Mouse (Mus musculus) layer of hippocampus, postnatal 36 days (tissue): ENCODE results near the gene Rpl36. TPM values are rescaled to one million over a fixed set of nuclear protein-coding genes. Genes with fewer than 3 reads are reported as not detected.
A peak's percentile ranks its signal among the peaks of the same experiment; 100 is the strongest.

ENCODE experiments used
- DNase-seq, 2 experiments: peaks; one replicate each; pipeline ENCODE4 v3.0.0; 2022
- total RNA-seq, 2 experiments: library from RNA; stranded (reverse); gene quantifications; 2 replicates each; pipeline ENCODE4 v1.2.3; 2021

Gene Rpl36
- total RNA-seq, result 100 to 1,000 TPM; 358 to 400 TPM

- DNase-seq, result peak; percentile 95 to 96
Observed at GRCm38 (mm10) chr17:56613236-56613844, at the start of gene Rpl36. Gene Rpl36 (plus strand): TSS chr17:56613416.

- no peak for DNase-seq
Observed at GRCm38 (mm10) chr17:56566293-56566692, 46.9 kb upstream of the Rpl36 start.

GRCm38 (mm10) chr17:56566918-56567317 lies 46.3 kb upstream of the Rpl36 start:
- DNase-seq, result no peak

- DNase-seq, result no peak
Observed at GRCm38 (mm10) chr17:56567370-56567769, 45.8 kb upstream of the Rpl36 start.

GRCm38 (mm10) chr17:56570287-56570686 lies 42.9 kb upstream of the Rpl36 start:
- DNase-seq, result no peak

GRCm38 (mm10) chr17:56572154-56572553 lies 41.1 kb upstream of the Rpl36 start:
- DNase-seq, result no peak

GRCm38 (mm10) chr17:56572939-56573338 lies 40.3 kb upstream of the Rpl36 start:
- no peak for DNase-seq

GRCm38 (mm10) chr17:56583071-56583470 lies 30.1 kb upstream of the Rpl36 start:
- no peak for DNase-seq

GRCm38 (mm10) chr17:56583611-56584256 lies 29.5 kb upstream of the Rpl36 start:
- peak in 1 of 2 experiments; percentile 37 for DNase-seq

GRCm38 (mm10) chr17:56584257-56585130 lies 28.7 kb upstream of the Rpl36 start, which contains the start of the genes Safb2 and Safb:
Gene Safb2 (minus strand): TSS chr17:56584585.
Gene Safb (plus strand): TSS chr17:56584825.
- peak; percentile 100 for DNase-seq

- DNase-seq, result no peak
Observed at GRCm38 (mm10) chr17:56585171-56585821, 27.9 kb upstream of the Rpl36 start.

- DNase-seq, result no peak
Observed at GRCm38 (mm10) chr17:56587773-56588172, 25.4 kb upstream of the Rpl36 start.

GRCm38 (mm10) chr17:56588921-56589320 lies 24.3 kb upstream of the Rpl36 start:
- no peak for DNase-seq

GRCm38 (mm10) chr17:56592553-56592952 lies 20.7 kb upstream of the Rpl36 start:
- DNase-seq, result no peak

GRCm38 (mm10) chr17:56593527-56594271 lies 19.5 kb upstream of the Rpl36 start:
- no peak for DNase-seq

- DNase-seq, result no peak
Observed at GRCm38 (mm10) chr17:56603186-56604069, 9.8 kb upstream of the Rpl36 start.

- DNase-seq, result no peak
Observed at GRCm38 (mm10) chr17:56604070-56604380, 9.2 kb upstream of the Rpl36 start.

GRCm38 (mm10) chr17:56604422-56604821 lies 8.8 kb upstream of the Rpl36 start:
- DNase-seq, result no peak

- DNase-seq, result no peak
Observed at GRCm38 (mm10) chr17:56605431-56605830, 7.8 kb upstream of the Rpl36 start.

GRCm38 (mm10) chr17:56607521-56608062 lies 5.6 kb upstream of the Rpl36 start:
- no peak for DNase-seq

- DNase-seq, result no peak
Observed at GRCm38 (mm10) chr17:56608699-56609098, 4.5 kb upstream of the Rpl36 start.
